Mouse (Mus musculus): ENCODE results near the gene Cdc37. TPM values are rescaled to one million over a fixed set of nuclear protein-coding genes. Genes with fewer than 3 reads are reported as not detected.
"Not testable (repeated sequence)": the region's sequence is repeated elsewhere in the genome, so short reads cannot be mapped to it uniquely, and the experiment has no call there.

Cdc37 gene
- total RNA-seq (2014; rRNA removed; ENCODE audit: low replicate concordance) (32.9 and 50.1 TPM in 2 replicates), polyA plus RNA-seq (2015; fragmentation: Nextera tagmentation; extraction: Ambion mirVana) (176 and 183 TPM in 2 replicates)

GRCm38 (mm10) chr9:21149654-21150419, at the start of gene Cdc37:
TSS of gene Cdc37 (minus strand) at chr9:21149982.
- Histone ChIP-seq H3K9me3 (replicated peaks; ENCODE audit: control insufficient read depth, low read length) (no peaks in the 10 kb centered on the region), H3K36me3 (replicated peaks; ENCODE audit: control insufficient read depth, insufficient read depth, low read length) (peaks cover 13% of the 10 kb centered on the region), H3K27me3 (ENCODE audit: control insufficient read depth, insufficient read depth, low read length) (no peaks in the 10 kb centered on the region), H3K4me2 (ENCODE audit: low read depth, low read length) (peak within 1 kb of the TSS; percentile 76), H3K4me1 (ENCODE audit: control insufficient read depth, insufficient read depth) (peaks cover 38% of the 10 kb centered on the region), H3K9ac (replicated peaks; ENCODE audit: low read depth, low read length) (peak within 1 kb of the TSS; percentile 70), H3K4me3 (ENCODE audit: low read depth, low read length) (peak within 1 kb of the TSS; percentile 84), H3K27ac (ENCODE audit: low read depth) (peak within 1 kb of the TSS; percentile 83)
- DNase-seq (ENCODE audit: low spot score) (peak; percentile 91), ATAC-seq (ENCODE audit: insufficient read depth, low read depth) (peak; percentile 95)
- 3% methylated on average over 56 of the region's 56 CpGs for WGBS
- TF ChIP-seq EP300 (IDR thresholded peaks at IDR 0.05; ENCODE audit: low read depth): no peak

GRCm38 (mm10) chr9:21198960-21199359, 49.2 kb upstream of the Cdc37 start:
- no peak overlapping the region for H3K27ac ChIP-seq (ENCODE audit: low read depth)
- peaks cover 49% of the 10 kb centered on the region for H3K36me3 ChIP-seq (replicated peaks; ENCODE audit: control insufficient read depth, insufficient read depth, low read length)
- DNase-seq (ENCODE audit: low spot score) (no peak), ATAC-seq (ENCODE audit: insufficient read depth, low read depth) (no peak)
- no peak overlapping the region for H3K4me3 ChIP-seq (ENCODE audit: low read depth, low read length)
- 88% methylated on average over 3 of the region's 3 CpGs for WGBS
- no peaks in the 10 kb centered on the region for H3K4me1 ChIP-seq (ENCODE audit: control insufficient read depth, insufficient read depth)
- no peak overlapping the region for H3K4me2 ChIP-seq (ENCODE audit: low read depth, low read length)
- no peak for TF ChIP-seq CTCF (IDR thresholded peaks at IDR 0.05; ENCODE audit: low read depth)
- TF ChIP-seq EP300 (IDR thresholded peaks at IDR 0.05; ENCODE audit: low read depth): no peak
- no peaks in the 10 kb centered on the region for H3K9me3 ChIP-seq (replicated peaks; ENCODE audit: control insufficient read depth, low read length)
- H3K27me3 ChIP-seq (ENCODE audit: control insufficient read depth, insufficient read depth, low read length): no peaks in the 10 kb centered on the region
- no peak overlapping the region for H3K9ac ChIP-seq (replicated peaks; ENCODE audit: low read depth, low read length)

GRCm38 (mm10) chr9:21197981-21198380, 48.2 kb upstream of the Cdc37 start:
- H3K4me1 ChIP-seq (ENCODE audit: control insufficient read depth, insufficient read depth): no peaks in the 10 kb centered on the region
- H3K9me3 ChIP-seq (replicated peaks; ENCODE audit: control insufficient read depth, low read length): no peaks in the 10 kb centered on the region
- H3K4me3 ChIP-seq (ENCODE audit: low read depth, low read length): no peak overlapping the region
- H3K36me3 ChIP-seq (replicated peaks; ENCODE audit: control insufficient read depth, insufficient read depth, low read length): peaks cover 50% of the 10 kb centered on the region
- no peaks in the 10 kb centered on the region for H3K27me3 ChIP-seq (ENCODE audit: control insufficient read depth, insufficient read depth, low read length)
- no peak for TF ChIP-seq EP300 (IDR thresholded peaks at IDR 0.05; ENCODE audit: low read depth)
- no peak for TF ChIP-seq CTCF (IDR thresholded peaks at IDR 0.05; ENCODE audit: low read depth)
- ATAC-seq (ENCODE audit: insufficient read depth, low read depth): no peak
- 50% methylated on average over 4 of the region's 4 CpGs for WGBS
- no peak overlapping the region for H3K4me2 ChIP-seq (ENCODE audit: low read depth, low read length)
- H3K9ac ChIP-seq (replicated peaks; ENCODE audit: low read depth, low read length): no peak overlapping the region
- H3K27ac ChIP-seq (ENCODE audit: low read depth): no peak overlapping the region
- DNase-seq (ENCODE audit: low spot score): no peak

- Histone ChIP-seq H3K9me3 (replicated peaks; ENCODE audit: control insufficient read depth, low read length) (no peaks in the 10 kb centered on the region), H3K27ac (ENCODE audit: low read depth) (no peak overlapping the region), H3K4me3 (ENCODE audit: low read depth, low read length) (no peak overlapping the region), H3K9ac (replicated peaks; ENCODE audit: low read depth, low read length) (no peak overlapping the region), H3K27me3 (ENCODE audit: control insufficient read depth, insufficient read depth, low read length) (no peaks in the 10 kb centered on the region), H3K36me3 (replicated peaks; ENCODE audit: control insufficient read depth, insufficient read depth, low read length) (peaks cover 62% of the 10 kb centered on the region), H3K4me1 (ENCODE audit: control insufficient read depth, insufficient read depth) (no peaks in the 10 kb centered on the region), H3K4me2 (ENCODE audit: low read depth, low read length) (peak overlapping the region; percentile 14; the same call in 1 of the 2 replicates)
- 58% methylated on average over 19 of the region's 19 CpGs for WGBS
- TF ChIP-seq EP300 (IDR thresholded peaks at IDR 0.05; ENCODE audit: low read depth): no peak
- peak; percentile 42; the same call in 1 of the 2 replicates for ATAC-seq (ENCODE audit: insufficient read depth, low read depth)
- DNase-seq (ENCODE audit: low spot score): no peak
Observed at GRCm38 (mm10) chr9:21196521-21197433, 47.0 kb upstream of the Cdc37 start.

GRCm38 (mm10) chr9:21195736-21196505, 46.1 kb upstream of the Cdc37 start:
- ATAC-seq (ENCODE audit: insufficient read depth, low read depth); H3K9ac ChIP-seq (replicated peaks; ENCODE audit: low read depth, low read length): not testable (repeated sequence)
- WGBS: 61% methylated on average over 7 of the region's 7 CpGs

More at GRCm38 (mm10) chr9:21195736-21196505, 46.1 kb upstream of the Cdc37 start:
- H3K27ac ChIP-seq (ENCODE audit: low read depth); H3K27me3 ChIP-seq (ENCODE audit: control insufficient read depth, insufficient read depth, low read length); H3K4me1 ChIP-seq (ENCODE audit: control insufficient read depth, insufficient read depth); H3K9me3 ChIP-seq (replicated peaks; ENCODE audit: control insufficient read depth, low read length); DNase-seq (ENCODE audit: low spot score); H3K4me2 ChIP-seq (ENCODE audit: low read depth, low read length); H3K4me3 ChIP-seq (ENCODE audit: low read depth, low read length): not testable (repeated sequence)
- H3K36me3 ChIP-seq (replicated peaks; ENCODE audit: control insufficient read depth, insufficient read depth, low read length): peaks cover 59% of the 10 kb centered on the region
